Mouse (Mus musculus) ES-E14 (cell line): ENCODE data around the gene Neb. TPM values are rescaled to one million over a fixed set of nuclear protein-coding genes. Genes with fewer than 3 reads are reported as not detected.

ENCODE experiments used
- DNase-seq: peaks from one replicate; pipeline ENCODE4 v3.0.0-alpha.2; 2013; ENCODE audit warnings: low read depth, low spot score
- H3K27ac ChIP-seq: 2 replicates; pipeline ENCODE4 v1.5.1; 2012; ENCODE audit warnings: low read depth, mild to moderate bottlenecking, low read length, moderate library complexity, mixed read lengths; ENCODE audit not compliant: poor library complexity, insufficient read depth, severe bottlenecking
- H3K36me3 ChIP-seq: 2 replicates; pipeline ENCODE4 v1.6.1; 2012; ENCODE audit warnings: mild to moderate bottlenecking, low read length, moderate library complexity, mixed read lengths; ENCODE audit not compliant: control insufficient read depth, poor library complexity, insufficient read depth, severe bottlenecking
- H3K4me1 ChIP-seq, 2 experiments: fragments of 150-350 bp in 1 of 2; sonication (generic) in 1 of 2; 2 replicates each; pipeline ENCODE4 v1.6.1; 2012; ENCODE audit warnings: low read length in 2 of 2, mild to moderate bottlenecking in 1 of 2, mixed read lengths in 1 of 2; ENCODE audit not compliant: control insufficient read depth in 2 of 2, insufficient read depth in 2 of 2, poor library complexity in 1 of 2
- H3K4me3 ChIP-seq, 2 experiments: fragments of 150-350 bp in 1 of 2; sonication (generic) in 1 of 2; 2 replicates each; pipeline ENCODE4 v1.5.1; 2012; ENCODE audit warnings: low read length in 2 of 2, low read depth in 1 of 2, mild to moderate bottlenecking in 1 of 2, mixed read lengths in 1 of 2; ENCODE audit not compliant: insufficient read depth in 1 of 2, poor library complexity in 1 of 2, severe bottlenecking in 1 of 2
- H3K9ac ChIP-seq: 2 replicates; pipeline ENCODE4 v1.6.1; 2012; ENCODE audit warnings: low read depth, mild to moderate bottlenecking, low read length, mixed read lengths; ENCODE audit not compliant: poor library complexity, insufficient read depth, severe bottlenecking
- H3K9me3 ChIP-seq: fragments of 150-350 bp; sonication (generic); 2 replicates; pipeline ENCODE4 v1.6.1; 2012; ENCODE audit warnings: low read depth, mild to moderate bottlenecking, low read length; ENCODE audit not compliant: control insufficient read depth, insufficient read depth
- CHD2 ChIP-seq: IDR thresholded peaks from 2 replicates; pipeline ENCODE4 v1.6.1; 2014; ENCODE audit warnings: mild to moderate bottlenecking, low read depth, low read length, inconsistent platforms
- HCFC1 ChIP-seq: IDR thresholded peaks from 2 replicates; pipeline ENCODE4 v1.6.1; 2012; ENCODE audit warnings: low read length, inconsistent platforms, borderline replicate concordance; ENCODE audit not compliant: insufficient read depth
- MAFK ChIP-seq: IDR thresholded peaks from 2 replicates; pipeline ENCODE4 v1.6.1; 2014; ENCODE audit warnings: mild to moderate bottlenecking, low read depth, low read length, inconsistent platforms; ENCODE audit not compliant: insufficient read depth
- ZC3H11A ChIP-seq: IDR thresholded peaks from 2 replicates; pipeline ENCODE4 v1.6.1; 2012; ENCODE audit warnings: low read depth, mild to moderate bottlenecking, inconsistent platforms, low read length, borderline replicate concordance
- ZNF384 ChIP-seq: IDR thresholded peaks from 2 replicates; pipeline ENCODE4 v1.6.1; 2012; ENCODE audit warnings: low read depth, low read length, inconsistent platforms
- in situ Hi-C, 2 experiments: fragments of 600-800 bp; cut with MboI; formaldehyde crosslinking; loops; one replicate each; pipeline ENCODE4 v1.15.1; 2025; ENCODE audit warnings: low sequenced_read_pairs in 2 of 2, inconsistent platforms in 1 of 2; ENCODE audit not compliant: unreplicated experiment in 2 of 2
- total RNA-seq: library from RNA; depleted of rRNA; stranded (reverse); fragments of 300-350 nt; gene quantifications from 2 replicates; pipeline ENCODE4 v1.2.3, GENCODE M21; 2012

Neb gene
- total RNA-seq, 1 experiment: 5.1 TPM

DNA sequence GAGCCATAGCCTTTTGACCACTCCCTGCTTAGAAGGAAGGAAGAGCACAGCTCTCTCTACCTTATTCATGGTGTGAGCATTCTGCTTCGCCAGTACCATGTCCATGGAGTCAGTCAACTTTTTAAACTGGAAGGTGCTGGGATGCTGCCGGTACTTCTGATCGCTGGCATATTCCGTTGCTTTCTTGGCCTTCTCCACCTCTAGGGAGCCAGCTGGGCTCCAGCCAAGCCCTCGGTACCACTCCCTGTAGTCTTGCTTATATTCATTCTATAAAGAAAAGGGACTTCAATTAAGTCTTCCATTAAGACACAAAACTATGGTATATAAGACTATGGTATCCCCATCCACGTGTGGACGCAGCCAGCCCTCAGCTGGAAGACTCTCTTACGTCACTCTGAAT is 107.4 kb downstream of the Neb start:
- Histone ChIP-seq H3K9ac (no peak overlapping the region), H3K36me3 (no peaks in the 10 kb centered on the region), H3K4me3 (no peak overlapping the region), H3K4me1 (no peaks in the 10 kb centered on the region), H3K9me3 (no peaks in the 10 kb centered on the region), H3K27ac (no peak overlapping the region)
- in situ Hi-C loops: loop anchor here in 1 of 2 experiments (25.0 kb wide), 1 partner anchor 316 kb away; no protein-coding TSS in a partner anchor
- no peak for DNase-seq
- no peak for TF ChIP-seq ZNF384
- TF ChIP-seq HCFC1: no peak
- TF ChIP-seq ZC3H11A: no peak
- TF ChIP-seq CHD2: no peak
- TF ChIP-seq MAFK: no peak

GRCm38 (mm10) chr2:52262149-52262548 is 116.1 kb downstream of the Neb start:
- H3K4me1 ChIP-seq: no peaks in the 10 kb centered on the region
- TF ChIP-seq HCFC1 (no peak), CHD2 (no peak), ZC3H11A (peak; percentile 77; the same call in 1 of the 2 replicates)
- no peak overlapping the region for H3K27ac ChIP-seq
- no peaks in the 10 kb centered on the region for H3K9me3 ChIP-seq
- no peaks in the 10 kb centered on the region for H3K36me3 ChIP-seq
- H3K4me3 ChIP-seq: no peak overlapping the region
- DNase-seq: peak; percentile 30
- H3K9ac ChIP-seq: no peak overlapping the region
- in situ Hi-C loops: loop anchor here in 1 of 2 experiments (25.0 kb wide), 1 partner anchor 325 kb away; no protein-coding TSS in a partner anchor

- no peaks in the 10 kb centered on the region for H3K36me3 ChIP-seq
- TF ChIP-seq HCFC1 (no peak), ZNF384 (no peak), CHD2 (no peak), ZC3H11A (no peak), MAFK (no peak)
- no peak overlapping the region for H3K27ac ChIP-seq
- in situ Hi-C loops: loop anchor here in 1 of 2 experiments (25.0 kb wide), 1 partner anchor 335 kb away; no protein-coding TSS in a partner anchor
- DNase-seq: no peak
- H3K4me1 ChIP-seq: no peaks in the 10 kb centered on the region
- no peak overlapping the region for H3K4me3 ChIP-seq
- H3K9me3 ChIP-seq: no peaks in the 10 kb centered on the region
- no peak overlapping the region for H3K9ac ChIP-seq
Measured at GRCm38 (mm10) chr2:52252037-52252436, 126.2 kb downstream of the Neb start.

DNA sequence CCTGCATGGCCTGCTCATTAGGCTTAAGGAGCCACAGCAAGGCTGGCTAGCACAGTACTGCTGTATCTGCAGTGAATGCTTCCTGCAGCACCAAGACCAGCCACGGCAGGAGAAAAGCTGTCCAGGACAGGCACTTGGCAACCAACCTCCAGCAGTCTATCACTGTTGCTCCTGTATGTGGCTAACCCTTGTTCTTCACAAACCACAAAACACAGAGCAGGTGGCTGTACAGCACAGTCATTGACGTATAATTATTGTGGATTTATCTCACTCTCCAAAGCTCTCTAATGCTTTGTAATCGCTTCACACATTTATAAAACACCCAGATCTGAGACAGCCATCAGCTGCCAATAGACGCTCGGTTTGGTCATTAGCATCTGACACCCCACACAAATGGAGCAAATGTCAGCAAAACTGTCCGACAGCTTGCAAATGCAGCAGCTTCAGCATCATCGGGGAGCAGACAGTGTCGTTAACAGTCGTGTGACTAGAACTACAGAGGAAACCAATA is 129.9 kb downstream of the Neb start:
- DNase-seq: no peak
- Histone ChIP-seq H3K27ac (no peak overlapping the region), H3K9me3 (no peaks in the 10 kb centered on the region), H3K36me3 (no peaks in the 10 kb centered on the region), H3K4me3 (no peak overlapping the region), H3K4me1 (no peaks in the 10 kb centered on the region), H3K9ac (no peak overlapping the region)
- in situ Hi-C loops: no loop called here
- TF ChIP-seq ZNF384 (no peak), CHD2 (no peak), HCFC1 (no peak), MAFK (no peak), ZC3H11A (no peak)

GRCm38 (mm10) chr2:52245091-52245490 is 133.2 kb downstream of the Neb start:
- H3K9me3 ChIP-seq: no peaks in the 10 kb centered on the region
- H3K4me3 ChIP-seq: no peak overlapping the region
- no peak for DNase-seq
- H3K9ac ChIP-seq: no peak overlapping the region
- in situ Hi-C loops: no loop called here
- no peaks in the 10 kb centered on the region for H3K36me3 ChIP-seq
- no peak overlapping the region for H3K27ac ChIP-seq
- H3K4me1 ChIP-seq: no peaks in the 10 kb centered on the region
- no peak for TF ChIP-seq ZC3H11A
- TF ChIP-seq CHD2: no peak
